Mouse (Mus musculus) layer of hippocampus, adult 9-10 months (tissue): ENCODE results near the gene Creb3.
"Not testable (repeated sequence)": the region's sequence is repeated elsewhere in the genome, so short reads cannot be mapped to it uniquely, and the experiment has no call there.

Experiments
- DNase-seq: peaks from one replicate; pipeline ENCODE4 v3.0.0; 2022; ENCODE audit warnings: low spot score

Creb3 gene

DNA sequence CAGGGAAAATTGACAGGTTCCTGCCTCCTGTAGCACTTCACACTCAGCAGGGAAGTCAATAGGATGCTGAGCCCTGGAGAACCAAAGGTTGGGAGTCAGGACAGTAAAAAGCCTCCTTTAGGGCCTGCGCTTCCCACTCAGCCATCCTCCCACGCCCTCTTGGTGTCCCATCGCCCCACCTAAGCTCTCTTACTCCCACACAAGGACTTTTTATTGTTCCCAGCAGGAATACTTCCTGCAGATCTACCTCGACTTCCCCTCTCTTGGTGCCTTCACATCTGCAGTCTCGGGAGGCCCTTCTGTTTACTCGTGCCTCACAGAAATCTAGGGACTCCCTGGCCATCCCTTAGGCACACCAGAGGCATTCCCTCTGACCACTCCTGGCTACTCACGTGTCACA is 21.3 kb downstream of the Creb3 start:
- no peak for DNase-seq

DNA sequence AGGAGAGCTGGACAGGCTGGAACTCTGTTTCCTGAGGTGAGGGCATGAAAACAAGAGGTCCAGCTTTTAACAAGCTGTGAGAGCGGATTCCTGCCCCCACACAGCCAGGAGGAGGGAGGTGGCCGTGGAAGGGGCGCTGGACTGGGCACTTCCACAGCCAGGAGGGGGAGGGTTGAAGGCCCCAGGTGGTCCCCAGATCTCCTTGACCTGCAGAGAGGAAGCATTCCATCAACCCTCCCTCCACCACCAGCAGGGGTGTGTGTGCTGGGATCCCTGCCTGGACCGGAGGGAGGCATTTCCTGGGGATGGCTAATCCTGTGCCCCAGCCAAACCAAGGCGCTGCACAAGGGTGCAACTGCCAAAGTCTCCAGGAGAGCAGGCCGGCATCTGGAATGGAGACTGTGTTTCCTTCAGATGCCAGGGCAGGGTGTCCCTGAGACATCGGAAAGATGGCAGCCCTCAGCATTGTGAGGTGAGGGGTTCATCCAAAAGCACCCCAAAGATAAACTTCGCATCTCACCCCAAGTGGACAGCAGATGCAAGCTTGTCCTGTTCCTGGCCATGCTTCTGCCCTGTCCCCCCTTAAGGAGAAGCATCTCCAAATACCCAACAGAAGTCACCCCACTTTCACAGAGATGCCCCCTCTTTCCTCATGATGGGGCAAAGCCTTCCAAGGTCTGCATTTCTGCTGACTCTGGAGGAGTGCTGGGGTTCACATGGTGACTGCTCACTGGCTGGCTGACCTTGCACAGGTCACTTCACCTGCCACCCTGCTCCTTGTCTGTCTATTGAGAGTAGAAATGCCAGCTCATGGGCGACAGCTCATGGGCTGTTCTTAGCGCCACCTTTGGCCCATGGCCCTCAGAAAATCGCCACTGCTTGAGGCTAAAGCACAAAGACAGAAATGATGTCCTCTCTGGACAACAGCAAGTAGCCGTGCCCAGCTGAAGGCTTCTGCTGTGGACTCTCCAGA is 22.6 kb downstream of the Creb3 start, which contains the start of gene Msmp:
Gene Msmp (minus strand): TSS at position 51 of the 973 bp plus-strand sequence.
- DNase-seq = no peak

DNA sequence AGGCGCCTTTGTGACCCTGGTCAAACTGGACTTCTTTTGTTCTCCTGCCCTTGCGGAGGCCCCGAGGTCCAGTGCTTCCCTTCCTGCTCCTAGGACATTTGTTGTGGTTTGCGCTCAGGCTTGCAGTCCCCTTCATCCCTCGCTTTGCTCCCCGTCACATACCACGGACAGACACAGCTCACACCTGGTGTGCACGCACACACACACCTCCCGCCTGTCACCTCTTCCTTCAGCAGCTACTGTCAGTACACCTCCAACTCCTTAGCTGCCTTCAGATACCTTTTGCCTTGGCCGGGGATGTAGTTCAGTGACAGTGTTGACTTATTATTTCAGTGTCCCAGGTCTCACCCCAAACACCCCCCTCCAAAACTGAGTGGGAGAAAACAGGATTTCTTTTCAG is 23.6 kb downstream of the Creb3 start:
- DNase-seq = no peak

DNA sequence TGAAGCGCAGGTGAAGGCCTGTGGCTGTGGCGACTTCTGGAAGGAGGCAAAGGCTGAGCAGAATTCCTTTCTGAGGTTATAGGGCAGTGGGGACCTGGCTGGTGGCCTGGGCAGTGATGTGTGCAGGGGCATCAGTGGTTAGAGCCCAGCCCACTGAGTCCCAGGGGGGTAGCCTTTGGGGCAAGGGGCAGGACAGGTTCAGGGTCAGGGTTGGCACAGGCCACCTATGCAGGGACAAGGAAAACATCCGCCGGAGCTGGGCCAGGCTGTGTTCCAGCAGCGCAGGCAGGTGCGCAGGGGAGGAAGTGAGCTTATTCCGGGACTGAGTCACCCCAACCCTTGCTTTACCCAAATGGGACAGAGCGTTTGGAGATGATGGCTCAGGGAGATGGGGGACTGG is 24.3 kb downstream of the Creb3 start:
- DNase-seq = no peak

DNA sequence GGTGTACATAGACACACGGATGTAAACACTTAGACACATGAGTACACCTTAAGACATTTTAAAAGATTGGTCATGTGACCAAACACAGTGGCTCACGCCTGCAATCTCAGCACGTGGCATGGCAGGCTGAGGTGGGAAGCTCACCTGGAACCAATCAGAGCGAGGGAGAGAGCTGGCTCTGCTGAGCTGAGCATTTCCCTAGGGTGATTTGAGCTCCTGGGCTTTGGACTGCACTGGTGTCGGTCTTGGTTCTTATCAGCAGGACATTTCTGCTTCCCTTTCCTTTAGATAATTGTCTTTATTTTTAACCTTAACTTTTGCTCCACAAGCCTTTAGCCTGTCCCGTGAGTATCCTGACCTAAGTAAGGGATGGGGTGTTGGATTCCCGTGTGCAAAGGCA is 25.5 kb downstream of the Creb3 start:
- no peak for DNase-seq

DNA sequence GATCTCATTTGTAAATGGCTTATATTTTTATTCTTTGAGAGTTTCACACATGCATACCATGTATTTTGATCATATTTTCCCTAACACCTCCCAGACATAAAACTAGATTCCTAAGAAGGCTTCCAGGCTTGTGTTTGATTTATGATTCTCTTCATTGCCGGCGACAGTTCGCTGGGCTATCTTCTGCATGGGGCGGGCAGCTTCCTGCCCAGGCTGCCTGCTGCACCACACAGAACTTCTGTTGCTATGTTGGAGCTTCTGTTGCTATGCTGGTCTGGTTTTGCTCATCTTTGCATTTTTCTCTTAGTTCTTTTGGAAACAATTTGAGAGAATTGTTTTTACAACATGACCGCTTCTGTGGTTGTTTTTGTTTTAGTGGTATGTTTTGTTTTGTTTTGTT is 29.4 kb downstream of the Creb3 start:
- DNase-seq = no peak

DNA sequence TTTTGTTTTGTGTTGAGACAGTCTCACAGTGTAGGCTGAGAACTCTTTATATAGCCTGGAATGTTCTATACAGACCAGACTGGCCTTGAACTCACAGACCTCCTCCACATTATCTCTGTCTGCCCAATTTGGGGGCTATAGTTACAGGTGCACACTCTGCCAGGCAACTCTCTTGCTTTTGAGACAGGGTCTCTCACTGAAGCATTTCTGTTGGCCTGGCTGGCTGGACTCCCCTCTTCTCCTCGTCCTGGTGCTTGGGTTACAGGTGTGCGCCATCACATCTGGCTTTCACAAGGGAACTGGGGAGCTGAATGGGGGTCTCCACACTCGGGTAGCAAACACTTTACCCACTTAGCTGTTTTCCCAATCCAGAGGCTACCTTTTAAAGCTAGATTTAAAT is 29.8 kb downstream of the Creb3 start:
- DNase-seq = no peak

DNA sequence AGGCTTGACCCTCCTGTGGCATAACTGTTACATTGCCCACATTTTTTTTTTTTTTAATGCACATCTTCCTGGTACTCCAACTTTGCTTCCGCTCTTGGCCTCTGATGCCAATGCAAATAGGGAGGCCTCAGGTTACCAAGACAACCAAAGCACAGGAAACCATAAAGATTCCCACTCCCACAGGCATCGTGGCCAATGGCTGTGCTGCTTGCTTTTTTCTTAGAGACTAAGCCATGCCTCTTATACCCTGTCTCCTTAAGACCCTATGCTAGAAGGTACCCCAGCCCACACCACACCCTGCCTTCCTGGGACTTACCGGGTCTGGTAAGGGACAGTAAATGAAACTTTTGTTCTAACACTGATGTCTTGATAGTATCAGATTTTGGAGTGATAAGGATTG is 31.3 kb downstream of the Creb3 start:
- DNase-seq = no peak

DNA sequence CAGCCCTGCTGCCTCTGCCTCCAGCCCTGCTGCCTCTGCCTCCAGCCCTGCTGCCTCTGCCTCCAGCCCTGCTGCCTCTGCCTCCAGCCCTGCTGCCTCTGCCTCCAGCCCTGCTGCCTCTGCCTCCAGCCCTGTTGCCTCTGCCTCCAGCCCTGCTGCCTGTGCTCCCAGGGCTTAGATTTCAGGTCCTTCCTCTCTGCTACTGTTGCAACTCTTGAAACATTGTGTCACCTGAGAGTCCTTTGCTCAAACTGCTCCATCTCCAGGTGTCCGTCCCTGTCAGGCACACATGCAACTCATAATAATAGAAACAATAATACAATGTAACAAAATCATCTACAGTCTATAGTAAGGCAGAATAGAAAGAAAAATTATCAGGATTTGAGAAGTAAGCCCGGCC is 34.5 kb downstream of the Creb3 start:
- not testable (repeated sequence) for DNase-seq

DNA sequence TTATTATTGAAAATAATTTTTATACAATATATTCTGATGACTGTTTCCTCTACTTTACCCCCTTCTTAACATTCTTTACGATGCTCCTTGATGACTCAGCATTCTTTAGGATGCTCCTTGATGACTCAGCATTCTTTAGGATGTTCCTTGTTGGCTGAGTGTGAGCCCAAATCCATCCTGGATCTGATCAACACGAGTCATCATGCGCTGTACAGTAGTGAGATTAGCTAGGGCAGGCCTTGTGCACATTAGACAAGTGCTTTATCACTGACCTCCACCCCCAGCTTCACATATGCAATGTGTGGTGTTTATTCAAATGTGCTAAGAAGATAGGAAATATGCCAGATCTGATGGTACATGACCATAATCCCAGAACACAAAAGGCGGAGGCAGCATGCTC is 36.1 kb downstream of the Creb3 start:
- no peak for DNase-seq

DNA sequence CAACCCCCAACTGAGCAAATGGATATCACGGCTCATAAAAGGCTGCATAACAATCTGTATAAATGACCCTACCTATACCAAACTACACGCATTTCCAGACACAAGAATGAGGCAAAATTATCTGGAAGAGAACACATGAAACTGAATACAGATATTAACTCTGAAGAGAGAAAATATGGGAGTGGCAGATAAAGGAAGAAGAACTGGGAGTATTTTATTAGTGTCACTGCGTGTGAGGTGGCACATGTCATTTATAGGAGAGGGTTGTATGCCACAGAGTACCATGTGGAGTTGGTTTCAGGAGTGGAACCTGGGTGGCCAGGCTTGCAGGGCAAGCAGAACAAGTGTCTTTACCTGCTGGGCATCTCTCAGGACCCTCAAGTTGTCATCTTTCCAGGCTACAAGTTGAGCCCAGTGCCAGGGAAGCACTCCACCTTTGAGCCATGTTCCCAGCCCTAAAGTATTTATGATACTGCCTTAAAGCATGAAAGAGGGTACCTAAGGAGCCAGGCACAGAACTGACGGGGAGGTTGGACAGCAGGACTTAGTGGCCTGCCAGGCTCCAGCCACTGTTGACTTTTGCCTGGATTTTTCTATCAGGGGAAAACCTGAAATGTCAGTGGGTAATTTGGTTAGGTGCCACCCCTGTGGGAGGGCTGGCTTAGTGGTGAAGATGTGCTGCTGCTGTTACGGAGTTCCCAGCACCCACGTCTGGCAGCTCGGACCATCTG is 36.7 kb downstream of the Creb3 start:
- no peak for DNase-seq

DNA sequence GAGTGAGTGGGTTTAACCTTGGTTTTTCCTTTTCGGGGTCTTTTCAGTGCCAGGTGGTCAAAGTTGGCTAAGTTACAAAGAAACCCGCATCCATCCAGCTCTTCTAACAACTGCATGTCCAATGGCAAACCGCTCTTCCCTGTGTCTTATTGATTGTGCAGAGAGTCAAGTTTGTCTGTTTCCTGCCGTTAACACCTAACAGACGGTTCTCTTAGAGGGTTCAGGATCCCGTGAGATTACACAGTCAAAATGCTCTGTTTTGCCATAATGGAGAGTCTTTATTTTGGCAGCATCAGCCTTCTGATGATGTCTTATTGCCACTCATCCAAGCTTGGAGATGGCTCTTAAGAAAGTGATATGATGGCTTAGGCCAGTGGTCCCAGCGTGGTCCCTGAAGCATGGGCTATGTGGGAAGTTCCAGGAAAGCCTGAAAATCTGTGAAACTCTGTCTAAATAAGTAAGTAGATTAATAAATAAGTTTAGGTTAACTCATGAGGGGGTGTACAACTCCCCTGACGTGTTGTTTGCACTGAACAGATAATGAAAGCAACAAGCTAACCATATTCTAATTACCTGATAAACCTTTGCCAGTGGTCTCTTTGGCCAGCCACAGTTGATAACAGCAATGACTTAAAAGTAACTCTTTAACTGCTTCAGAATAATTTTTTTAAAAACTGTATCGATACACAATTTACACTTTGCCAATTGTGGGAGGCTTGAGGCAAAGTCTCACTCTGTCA is 38.2 kb downstream of the Creb3 start:
- no peak for DNase-seq

DNA sequence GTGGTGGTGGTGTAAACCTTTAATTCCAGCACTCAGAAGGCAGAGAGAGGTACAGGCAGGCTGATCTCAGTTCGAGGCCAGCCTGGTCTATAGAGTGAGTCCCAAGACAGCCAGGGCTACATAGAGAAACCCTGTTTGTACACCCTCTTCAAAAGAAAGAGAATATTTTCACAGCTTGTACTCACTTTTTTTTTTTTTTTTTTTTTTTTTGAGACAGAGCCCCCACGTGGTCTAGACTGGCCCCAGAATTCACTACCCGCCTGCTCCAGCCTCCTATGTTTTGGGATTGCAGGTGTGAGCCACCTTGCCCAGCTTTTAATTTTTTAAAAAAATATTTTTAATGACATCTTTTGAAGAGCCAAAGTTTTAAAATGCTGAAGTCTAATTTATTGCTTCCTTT is 42.0 kb downstream of the Creb3 start:
- DNase-seq = no peak

DNA sequence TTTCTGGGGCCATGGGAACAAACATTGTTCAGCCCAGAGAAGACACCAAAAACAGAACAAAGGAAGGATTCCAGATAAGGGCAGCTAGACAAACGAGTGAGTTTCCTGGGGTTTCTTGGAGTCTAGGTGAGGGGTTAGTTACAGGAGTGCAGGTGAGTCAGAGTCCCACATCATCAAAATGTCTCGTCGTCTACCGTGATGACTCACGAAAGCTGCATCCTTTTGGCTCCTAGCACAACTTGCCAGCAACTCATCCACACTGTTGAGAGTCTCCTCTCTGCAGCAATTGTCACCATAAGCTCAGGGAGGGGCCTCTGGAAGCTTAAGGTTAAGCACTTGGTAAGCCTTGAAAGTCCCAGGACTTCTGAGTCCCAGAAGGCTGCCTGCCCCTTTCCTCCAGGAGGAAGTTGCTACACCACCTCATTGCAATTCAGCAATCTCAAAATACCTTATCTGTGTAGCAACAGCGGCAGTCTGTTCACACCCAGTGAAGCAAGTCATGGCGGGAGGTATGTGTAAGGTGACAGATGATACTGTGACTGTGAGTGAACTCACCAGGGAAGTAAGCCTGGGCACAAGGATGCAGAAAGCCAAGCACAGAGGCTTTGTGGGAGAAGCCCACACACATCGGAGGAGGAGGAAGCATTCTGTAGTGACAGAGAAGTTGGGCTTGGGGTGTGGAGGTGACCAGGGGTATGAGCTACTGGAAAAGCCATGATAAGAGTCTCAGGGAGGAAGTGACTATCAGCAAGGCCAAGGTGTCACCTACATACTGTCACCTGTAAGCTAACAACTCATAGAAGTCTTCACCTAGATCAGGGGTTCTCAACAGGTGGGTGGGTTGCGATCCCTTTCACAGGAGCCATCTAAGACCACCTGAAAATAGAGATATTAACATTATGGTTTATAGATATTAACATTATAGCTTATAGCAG is 42.9 kb downstream of the Creb3 start:
- DNase-seq = no peak

DNA sequence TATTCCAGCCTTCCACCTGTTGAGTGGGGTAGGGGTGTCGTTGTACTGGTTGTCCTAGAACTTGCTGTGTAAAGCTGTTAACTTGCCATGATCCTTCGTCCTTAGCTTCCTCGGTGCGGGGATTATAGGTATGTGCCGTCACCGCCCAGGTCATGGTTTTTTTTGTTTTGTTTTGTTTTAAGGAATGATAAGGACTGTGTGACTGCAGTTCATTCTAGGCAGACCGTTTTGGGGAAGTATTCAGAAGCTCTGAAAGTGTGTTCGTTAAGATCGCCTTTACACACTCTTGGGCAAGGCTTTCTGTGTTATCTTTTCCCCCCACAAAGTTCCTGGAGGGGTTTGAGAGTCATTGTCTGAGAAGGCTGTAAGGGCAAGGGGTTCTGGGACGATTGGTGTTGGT is 50.4 kb downstream of the Creb3 start:
- no peak for DNase-seq

DNA sequence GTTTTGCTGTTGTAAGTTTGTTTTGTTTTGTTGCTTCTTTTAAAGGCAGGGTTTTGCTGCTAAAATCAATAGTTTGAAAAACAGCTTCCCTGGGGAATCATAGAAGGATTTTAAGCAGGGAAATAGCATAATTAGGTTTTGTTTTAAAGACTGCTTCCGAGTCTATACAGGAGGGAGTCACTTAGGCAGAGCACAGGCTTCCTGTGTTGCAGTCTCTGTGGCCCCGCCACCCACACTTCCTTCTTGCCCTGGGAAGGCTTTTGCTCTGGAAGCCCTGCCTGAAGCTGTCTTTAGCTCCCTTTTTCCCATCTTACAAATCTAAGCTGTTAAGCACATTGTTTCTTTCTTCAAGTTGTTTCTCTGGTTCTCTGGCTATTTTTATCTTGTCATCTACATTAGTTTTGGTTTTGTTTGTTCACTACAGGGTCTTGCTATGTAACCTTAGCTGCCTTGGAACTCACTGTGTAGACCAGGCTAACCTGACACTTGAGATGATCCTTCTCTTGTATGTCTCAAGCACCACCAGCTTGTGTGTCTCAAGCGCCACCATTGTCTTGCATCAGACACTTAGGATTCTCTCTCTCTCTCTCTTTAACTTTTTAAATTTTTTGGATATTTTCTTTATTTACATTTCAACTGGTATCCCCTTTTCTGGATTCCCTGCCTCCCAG is 51.1 kb downstream of the Creb3 start:
- DNase-seq = no peak
